Comparison of ENCODE assay signal across 8 mouse cellular contexts in the genomic region with DNA sequence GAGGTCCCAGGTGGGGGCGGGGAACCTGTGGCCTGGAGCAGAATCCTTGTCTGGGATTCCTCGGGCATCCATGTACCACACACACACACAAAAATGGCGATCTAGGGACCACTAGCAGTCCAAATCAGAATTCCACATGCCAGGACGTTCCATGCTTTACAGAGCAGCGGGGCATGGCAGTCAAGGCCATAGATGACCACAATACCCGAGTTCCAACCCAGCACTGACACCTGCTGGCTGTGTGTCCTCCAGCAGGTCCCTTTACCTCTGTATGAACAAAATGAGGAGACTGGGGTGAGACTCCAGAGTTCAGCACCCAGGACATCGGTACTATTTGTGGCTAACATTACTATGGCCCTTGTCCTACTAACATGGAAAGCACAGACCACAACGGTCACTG.
DNase-seq lines count a peak whose midpoint lies in the region; ATAC-seq lines count a peak whose summit lies in the region.

No protein-coding gene starts in this region.

- no peaks in the 10 kb centered on the region for H3K36me3 ChIP-seq in hindbrain, embryonic 14.5 days (replicated peaks; ENCODE audit: control insufficient read depth, insufficient read depth)

- no peaks in the 10 kb centered on the region for H3K27me3 ChIP-seq in hindbrain, embryonic 14.5 days (ENCODE audit: control insufficient read depth, insufficient read depth, low read length)

- peak overlapping the region; percentile 66 for H3K27ac ChIP-seq in hindbrain, embryonic 14.5 days

- 0 out of 2 replicates have a peak overlapping the region, but pooled peaks have one; percentile 21 for H3K9ac ChIP-seq in hindbrain, embryonic 14.5 days

- WGBS in hindbrain, embryonic 14.5 days, result 60% methylated on average over 8 of the region's 8 CpGs

- H3K4me3 ChIP-seq in hindbrain, embryonic 14.5 days (replicated peaks; ENCODE audit: low read length), result no peak overlapping the region

- no peak overlapping the region for H3K4me2 ChIP-seq in hindbrain, embryonic 14.5 days (replicated peaks)

- no peaks in the 10 kb centered on the region for H3K9me3 ChIP-seq in hindbrain, embryonic 14.5 days (ENCODE audit: control insufficient read depth, low read length)

- 0 out of 2 replicates have a peak, but pooled peaks have one; percentile 6 for ATAC-seq in hindbrain, embryonic 14.5 days (ENCODE audit: low FRiP score)

- peak; percentile 17 for DNase-seq in gastrocnemius, postnatal 10 days
- DNase-seq in gastrocnemius, postnatal 14 days, result no peak
- DNase-seq in 3T3-L1 (ENCODE audit: low read depth, low spot score) (peak; percentile 39), ZHBTc4 (ENCODE audit: low read depth, low spot score) (peak; percentile 68)
- DNase-seq in hindbrain, embryonic 14.5 days (ENCODE audit: low spot score), result no peak
- DNase-seq in thymus, postnatal 0 days (ENCODE audit: low spot score), result no peak
- DNase-seq in urinary bladder, postnatal 4 days (ENCODE audit: low spot score in 2 of 2), result no peak
- DNase-seq in layer of hippocampus, postnatal 14 days (ENCODE audit: low spot score in 2 of 2), result no peak

- intact Hi-C loops in gastrocnemius, postnatal 14 days (cut with DNase I; ENCODE audit: low total_unique reads), result loop anchor here (5.0 kb wide), 2 partner anchors 41 to 91 kb away; no protein-coding TSS in a partner anchor

- peaks cover 34% of the 10 kb centered on the region for H3K4me1 ChIP-seq in hindbrain, embryonic 14.5 days (replicated peaks; ENCODE audit: control insufficient read depth, insufficient read depth, low read length)

Comparison
In these comparisons a context has a peak if more than half of its experiments do, and no peak if none do; other contexts are left out.
1. DNase-seq: peak in gastrocnemius, postnatal 10 days (single experiment), 3T3-L1 (single experiment) and ZHBTc4 (single experiment); none in gastrocnemius, postnatal 14 days (single experiment), hindbrain, embryonic 14.5 days (single experiment), thymus, postnatal 0 days (single experiment), urinary bladder, postnatal 4 days (0 of 2) and layer of hippocampus, postnatal 14 days (0 of 2).